Mouse (Mus musculus) ES-E14 (cell line): ENCODE data around the gene Lrrc55. TPM values are rescaled to one million over a fixed set of nuclear protein-coding genes. Genes with fewer than 3 reads are reported as not detected.

Experiments used
- DNase-seq: peaks from one replicate; pipeline ENCODE4 v3.0.0-alpha.2; 2013; ENCODE audit warnings: low read depth, low spot score
- H3K27ac ChIP-seq: 2 replicates; pipeline ENCODE4 v1.5.1; 2012; ENCODE audit warnings: low read depth, mild to moderate bottlenecking, low read length, moderate library complexity, mixed read lengths; ENCODE audit not compliant: poor library complexity, insufficient read depth, severe bottlenecking
- H3K36me3 ChIP-seq: 2 replicates; pipeline ENCODE4 v1.6.1; 2012; ENCODE audit warnings: mild to moderate bottlenecking, low read length, moderate library complexity, mixed read lengths; ENCODE audit not compliant: control insufficient read depth, poor library complexity, insufficient read depth, severe bottlenecking
- H3K4me1 ChIP-seq, 2 experiments: fragments of 150-350 bp in 1 of 2; sonication (generic) in 1 of 2; 2 replicates each; pipeline ENCODE4 v1.6.1; 2012; ENCODE audit warnings: low read length in 2 of 2, mild to moderate bottlenecking in 1 of 2, mixed read lengths in 1 of 2; ENCODE audit not compliant: control insufficient read depth in 2 of 2, insufficient read depth in 2 of 2, poor library complexity in 1 of 2
- H3K4me3 ChIP-seq, 2 experiments: fragments of 150-350 bp in 1 of 2; sonication (generic) in 1 of 2; 2 replicates each; pipeline ENCODE4 v1.5.1; 2012; ENCODE audit warnings: low read length in 2 of 2, low read depth in 1 of 2, mild to moderate bottlenecking in 1 of 2, mixed read lengths in 1 of 2; ENCODE audit not compliant: insufficient read depth in 1 of 2, poor library complexity in 1 of 2, severe bottlenecking in 1 of 2
- H3K9ac ChIP-seq: 2 replicates; pipeline ENCODE4 v1.6.1; 2012; ENCODE audit warnings: low read depth, mild to moderate bottlenecking, low read length, mixed read lengths; ENCODE audit not compliant: poor library complexity, insufficient read depth, severe bottlenecking
- H3K9me3 ChIP-seq: fragments of 150-350 bp; sonication (generic); 2 replicates; pipeline ENCODE4 v1.6.1; 2012; ENCODE audit warnings: low read depth, mild to moderate bottlenecking, low read length; ENCODE audit not compliant: control insufficient read depth, insufficient read depth
- MAFK ChIP-seq: IDR thresholded peaks from 2 replicates; pipeline ENCODE4 v1.6.1; 2014; ENCODE audit warnings: mild to moderate bottlenecking, low read depth, low read length, inconsistent platforms; ENCODE audit not compliant: insufficient read depth
- ZC3H11A ChIP-seq: IDR thresholded peaks from 2 replicates; pipeline ENCODE4 v1.6.1; 2012; ENCODE audit warnings: low read depth, mild to moderate bottlenecking, inconsistent platforms, low read length, borderline replicate concordance
- ZNF384 ChIP-seq: IDR thresholded peaks from 2 replicates; pipeline ENCODE4 v1.6.1; 2012; ENCODE audit warnings: low read depth, low read length, inconsistent platforms
- in situ Hi-C, 2 experiments: fragments of 600-800 bp; cut with MboI; formaldehyde crosslinking; loops; one replicate each; pipeline ENCODE4 v1.15.1; 2025; ENCODE audit warnings: low sequenced_read_pairs in 2 of 2, inconsistent platforms in 1 of 2; ENCODE audit not compliant: unreplicated experiment in 2 of 2
- total RNA-seq: library from RNA; depleted of rRNA; stranded (reverse); fragments of 300-350 nt; gene quantifications from 2 replicates; pipeline ENCODE4 v1.2.3, GENCODE M21; 2012; rRNA removed

Gene Lrrc55
- total RNA-seq, 1 experiment: 0.36 TPM

DNA sequence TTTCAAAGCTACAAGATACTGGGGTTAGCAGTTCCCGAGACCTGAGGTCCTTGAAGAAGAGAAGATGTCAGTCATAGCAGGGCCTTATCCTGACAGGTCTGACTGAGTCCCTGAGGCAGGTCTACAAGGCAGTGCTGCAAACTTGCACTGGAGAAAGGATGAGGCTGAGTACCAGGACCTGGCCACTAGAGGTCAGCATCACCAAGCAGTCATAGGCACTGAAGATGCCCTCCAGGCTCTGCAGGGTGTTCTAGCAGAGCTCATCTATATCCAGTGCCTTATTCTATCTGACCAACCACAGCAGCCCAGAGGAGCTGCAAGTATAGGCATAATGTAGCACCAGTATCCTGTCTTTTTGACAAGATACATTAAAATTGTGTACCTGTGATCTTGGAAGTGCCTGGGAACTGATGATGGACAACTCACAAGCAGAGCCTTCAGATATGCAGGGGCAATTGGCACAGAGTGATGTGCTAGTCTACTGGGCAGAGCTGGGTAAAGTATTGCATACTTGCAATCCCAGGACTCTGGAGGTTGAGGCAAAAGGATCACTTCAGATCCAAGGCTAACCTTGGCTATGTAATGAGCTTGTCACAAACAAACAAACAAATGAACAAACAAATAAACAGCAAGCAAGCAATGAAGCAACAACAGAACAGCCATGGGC is 73.0 kb downstream of the Lrrc55 start:
- no peaks in the 10 kb centered on the region for H3K4me1 ChIP-seq
- no peak overlapping the region for H3K9ac ChIP-seq
- no peak overlapping the region for H3K4me3 ChIP-seq
- no peaks in the 10 kb centered on the region for H3K36me3 ChIP-seq
- no peak for TF ChIP-seq MAFK
- peak; percentile 82 for TF ChIP-seq ZC3H11A
- TF ChIP-seq ZNF384: no peak
- no peak overlapping the region for H3K27ac ChIP-seq
- no peaks in the 10 kb centered on the region for H3K9me3 ChIP-seq
- in situ Hi-C loops: loop anchor here (5.0 to 10.0 kb wide), 3 partner anchors 121 to 441 kb away; no protein-coding TSS in a partner anchor
- DNase-seq: peak; percentile 47

DNA sequence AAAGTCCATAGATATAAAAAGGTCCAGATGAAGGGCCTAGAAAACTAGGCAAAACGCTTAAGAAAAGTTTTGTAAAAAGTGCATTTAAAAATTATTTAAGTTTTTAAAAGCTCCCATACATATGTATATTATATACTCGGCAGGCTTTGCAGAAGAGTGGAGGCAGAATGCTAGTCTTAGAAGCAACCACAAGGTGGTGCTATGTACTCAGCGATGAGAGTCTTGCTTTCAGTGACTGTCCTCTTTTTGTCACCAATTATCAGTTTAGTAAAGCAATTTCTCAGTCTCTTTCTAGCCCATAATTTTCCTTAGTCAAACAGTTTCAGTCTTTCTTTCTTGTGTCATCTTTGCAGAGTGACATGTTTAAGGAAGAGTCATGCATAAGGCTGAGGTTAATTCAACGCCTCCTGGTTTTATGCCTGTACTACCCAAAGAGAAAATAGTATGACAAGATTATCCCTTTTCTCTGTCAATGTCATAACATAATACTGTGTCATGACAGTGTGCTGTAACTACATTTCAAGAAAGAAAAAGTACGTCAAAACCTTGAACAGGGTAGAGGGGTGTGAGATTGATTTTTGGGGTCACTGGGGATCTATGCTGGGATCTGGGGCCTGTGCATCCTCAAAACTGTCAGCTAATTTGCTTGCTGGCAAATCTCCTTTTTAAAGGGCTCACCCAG is 73.7 kb downstream of the Lrrc55 start:
- TF ChIP-seq ZC3H11A (peak; percentile 88), ZNF384 (no peak)
- no peaks in the 10 kb centered on the region for H3K9me3 ChIP-seq
- peak; percentile 40 for DNase-seq

More for the DNA sequence above, 73.7 kb downstream of the Lrrc55 start:
- no peaks in the 10 kb centered on the region for H3K36me3 ChIP-seq
- no peak overlapping the region for H3K4me3 ChIP-seq
- H3K4me1 ChIP-seq: no peaks in the 10 kb centered on the region
- in situ Hi-C loops: loop anchor here (5.0 to 10.0 kb wide), 3 partner anchors 121 to 441 kb away; no protein-coding TSS in a partner anchor
- H3K27ac ChIP-seq: no peak overlapping the region
- H3K9ac ChIP-seq: no peak overlapping the region

Other genes with a start within 250 kb of the Lrrc55 start
- gene Prg2, start 216.7 kb downstream of the Lrrc55 start, total RNA-seq: not detected in 2 replicates
- not detected in 2 replicates for gene Prg3, start 209.0 kb downstream of the Lrrc55 start, total RNA-seq
- 206 and 212 TPM in 2 replicates for gene Ssrp1, start 160.0 kb downstream of the Lrrc55 start, total RNA-seq
- gene P2rx3, start 159.7 kb downstream of the Lrrc55 start, total RNA-seq: 4.6 and 5.1 TPM in 2 replicates
- gene Tnks1bp1, start 149.2 kb downstream of the Lrrc55 start, total RNA-seq: 36.7 and 61.9 TPM in 2 replicates
- 0.05 and 0.40 TPM in 2 replicates for gene Aplnr, start 61.0 kb downstream of the Lrrc55 start, total RNA-seq
- gene Olfr987, start 142.1 kb upstream of the Lrrc55 start, total RNA-seq: not detected in 2 replicates
- not detected in 2 replicates for gene Olfr988, start 166.0 kb upstream of the Lrrc55 start, total RNA-seq
- not detected in 2 replicates for gene Olfr992, start 212.3 kb upstream of the Lrrc55 start, total RNA-seq
- not detected in 2 replicates for gene Olfr993, start 217.7 kb upstream of the Lrrc55 start, total RNA-seq
- gene Olfr994, start 239.3 kb upstream of the Lrrc55 start, total RNA-seq: not detected in 2 replicates
- gene Olfr995, start 246.4 kb upstream of the Lrrc55 start, total RNA-seq: not detected in 2 replicates